Mouse (Mus musculus) liver, adult (tissue): Measurements from ENCODE around the gene Hist1h3d.

Experiments used
- GATA4 ChIP-seq: IDR thresholded peaks from 2 replicates; pipeline ENCODE4 v1.6.1; 2014; ENCODE audit warnings: mild to moderate bottlenecking, low read length; ENCODE audit not compliant: insufficient replicate concordance

Hist1h3d gene

GRCm38 (mm10) chr13:23582219-23583056 lies 6.9 kb downstream of the Hist1h3d start:
- no peak for TF ChIP-seq GATA4

DNA sequence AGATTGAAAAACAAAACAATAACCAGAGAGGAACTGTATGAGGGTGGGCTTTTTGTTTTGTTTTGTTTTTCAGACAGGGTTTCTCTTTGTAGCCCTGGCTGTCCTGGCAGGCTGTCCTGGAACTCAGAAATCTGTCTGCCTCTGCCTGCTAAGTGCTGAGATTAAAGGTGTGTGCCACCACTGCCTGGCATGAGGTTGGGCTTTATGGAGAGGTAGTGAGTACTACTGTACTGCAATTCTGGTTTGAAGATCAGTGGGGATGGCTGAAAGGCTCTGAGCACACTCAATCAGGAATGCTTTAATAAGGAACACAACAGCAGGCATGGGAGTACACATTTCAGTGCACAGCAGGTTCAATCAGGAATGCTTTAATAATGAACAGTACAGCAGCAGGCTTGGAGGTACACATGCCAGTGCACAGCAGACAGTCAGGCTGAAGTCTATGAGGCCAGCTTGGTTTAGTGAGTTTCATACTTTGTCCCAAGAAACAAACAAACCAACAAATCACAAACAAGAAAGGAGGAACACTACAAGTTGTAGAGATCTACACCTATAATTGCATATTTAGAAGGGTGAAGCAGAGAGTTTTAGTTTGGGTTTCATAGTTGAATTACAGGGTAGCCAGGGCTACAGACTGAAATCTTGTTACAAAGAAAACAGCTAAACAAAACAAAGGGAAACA lies 8.0 kb downstream of the Hist1h3d start:
- TF ChIP-seq GATA4 = no peak

DNA sequence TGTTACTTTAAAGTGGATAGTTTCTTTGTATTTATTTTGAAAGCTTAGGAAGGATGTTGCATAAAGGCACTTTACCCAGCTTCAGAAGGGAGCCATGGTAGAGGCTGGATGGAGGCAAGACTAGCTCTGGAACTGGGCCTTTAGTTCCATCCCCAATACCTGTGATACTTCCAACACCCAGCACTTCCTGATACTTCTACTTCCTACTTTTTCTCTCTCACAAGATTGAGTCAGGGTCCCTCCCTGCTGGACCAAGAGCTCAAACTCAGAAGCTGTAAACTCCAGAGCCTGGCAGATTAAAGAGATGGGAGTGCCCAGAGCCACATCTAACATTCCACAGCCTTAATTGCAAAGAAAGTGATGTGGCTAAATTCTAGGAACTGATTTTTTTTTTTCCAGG lies 8.8 kb downstream of the Hist1h3d start:
- no peak for TF ChIP-seq GATA4

- no peak for TF ChIP-seq GATA4
These were observed 9.5 kb downstream of the Hist1h3d start for GRCm38 (mm10) chr13:23585029-23585441.

DNA sequence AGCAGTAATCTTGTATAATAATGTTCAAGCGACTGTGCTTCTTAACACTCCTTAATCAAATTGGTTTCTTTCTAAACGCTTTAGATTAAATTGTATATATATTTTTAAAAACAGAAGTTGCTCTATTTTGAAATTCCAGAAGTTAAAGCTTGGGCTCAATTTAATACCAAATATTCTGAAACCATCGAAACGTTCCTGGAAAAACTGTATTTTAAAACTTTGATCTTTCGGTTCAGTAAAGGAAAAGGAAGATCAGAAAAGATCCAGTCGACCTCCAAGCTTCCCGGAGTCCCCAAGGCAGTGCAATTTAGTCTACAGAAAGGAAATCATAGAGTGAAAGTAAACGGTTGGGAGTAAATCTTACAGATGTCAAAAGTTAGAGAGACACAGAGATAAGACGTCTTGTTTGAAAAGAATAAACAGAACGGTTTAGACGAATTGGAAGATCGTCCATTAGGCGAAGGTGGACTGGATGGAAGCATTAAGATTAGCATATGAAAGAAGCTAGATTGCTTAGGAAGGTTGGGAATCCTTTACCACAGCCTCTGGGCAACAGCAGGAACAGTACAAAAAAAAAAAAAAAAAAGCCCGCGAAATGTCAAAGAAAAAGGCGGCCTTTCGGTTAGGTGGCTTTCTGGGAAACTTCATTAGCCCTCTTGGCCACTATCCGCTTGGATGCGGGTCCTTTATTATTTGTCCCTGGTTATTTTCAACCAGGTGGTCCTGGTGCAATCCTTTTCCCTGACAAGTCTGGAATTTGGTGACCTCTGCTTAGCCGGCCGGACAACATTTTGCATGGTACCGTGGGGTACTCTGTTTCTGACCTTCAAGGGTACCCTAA lies 10.8 kb downstream of the Hist1h3d start:
- TF ChIP-seq GATA4 = no peak

- TF ChIP-seq GATA4 = no peak
These were observed 11.3 kb downstream of the Hist1h3d start for GRCm38 (mm10) chr13:23586940-23587225.

- no peak for TF ChIP-seq GATA4
These were observed 15.6 kb downstream of the Hist1h3d start for GRCm38 (mm10) chr13:23591206-23591605.

GRCm38 (mm10) chr13:23592614-23593013 lies 17.1 kb downstream of the Hist1h3d start:
- TF ChIP-seq GATA4 = no peak

DNA sequence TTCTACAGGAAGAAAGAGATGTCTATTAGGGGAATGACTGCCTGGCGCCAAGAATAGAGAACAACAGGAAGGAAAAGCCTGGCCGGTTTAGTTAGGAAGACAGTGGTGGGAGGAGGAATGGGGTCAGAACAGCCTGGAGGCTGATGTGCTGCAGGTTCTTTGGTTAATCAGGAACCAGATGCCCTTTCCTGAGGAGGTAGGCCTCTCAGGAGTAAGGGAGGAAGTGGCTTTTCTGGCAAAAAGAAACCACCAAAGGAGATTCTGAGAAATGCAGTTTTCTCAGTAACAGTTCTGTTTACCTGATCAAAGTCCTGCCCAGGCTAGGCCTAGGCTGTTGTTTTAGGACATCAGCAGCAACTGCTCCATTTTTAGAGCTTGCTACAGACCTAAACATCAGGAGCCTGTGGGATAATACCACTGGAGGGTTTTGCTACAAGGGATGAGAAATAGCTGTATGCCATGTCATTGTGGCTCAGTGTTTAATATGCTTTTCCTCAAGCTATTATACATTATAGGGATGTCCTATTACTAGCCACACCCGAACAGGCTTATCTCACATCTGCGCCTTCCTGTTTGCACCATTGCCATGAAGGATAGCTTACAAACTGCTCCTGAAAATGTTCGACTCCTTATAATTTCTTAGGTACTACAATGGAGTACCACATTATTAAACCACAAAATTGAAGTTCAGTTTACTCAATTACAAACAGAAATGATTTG lies 17.6 kb downstream of the Hist1h3d start:
- TF ChIP-seq GATA4 = no peak

DNA sequence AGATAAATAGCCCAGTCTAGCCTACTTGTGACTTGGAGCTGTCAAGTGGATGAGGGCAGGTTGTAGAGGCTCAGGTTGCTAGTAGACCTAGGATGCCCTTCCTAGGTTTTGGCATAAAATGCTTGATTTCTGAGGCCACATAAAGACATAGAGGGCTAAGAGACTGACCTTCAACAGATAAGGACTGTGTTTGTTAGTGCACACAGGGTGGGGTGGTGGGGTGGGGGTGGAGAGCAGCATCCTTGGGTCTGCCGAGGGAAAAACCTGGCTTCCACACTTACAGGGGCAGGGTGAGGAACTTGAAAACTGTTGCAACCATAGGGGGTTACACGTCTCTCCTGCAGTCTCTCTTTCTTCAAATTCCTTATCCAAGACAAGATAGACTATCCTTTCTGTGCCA lies 19.6 kb downstream of the Hist1h3d start:
- no peak for TF ChIP-seq GATA4

- TF ChIP-seq GATA4 = no peak
These were observed 20.2 kb downstream of the Hist1h3d start for GRCm38 (mm10) chr13:23595622-23596372.

DNA sequence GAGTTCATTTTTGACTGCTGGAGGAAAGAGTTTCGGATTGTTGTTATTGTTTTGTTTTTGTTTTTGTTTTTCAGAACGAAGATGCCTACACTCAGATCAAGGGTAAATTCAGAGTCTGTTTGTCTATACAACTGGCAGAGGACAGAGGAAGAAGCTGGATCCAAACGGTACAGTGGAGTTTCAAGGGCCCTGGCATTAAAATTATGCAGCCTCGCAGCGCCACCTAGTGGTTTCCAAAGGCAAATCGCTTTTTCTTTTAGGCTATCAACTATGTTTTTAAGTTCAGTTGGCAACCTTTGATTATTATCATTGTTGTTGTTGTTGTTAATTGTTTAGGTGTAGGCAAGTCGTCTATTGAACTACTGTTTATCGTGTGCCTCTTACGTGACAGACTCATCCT lies 22.4 kb downstream of the Hist1h3d start:
- no peak for TF ChIP-seq GATA4

DNA sequence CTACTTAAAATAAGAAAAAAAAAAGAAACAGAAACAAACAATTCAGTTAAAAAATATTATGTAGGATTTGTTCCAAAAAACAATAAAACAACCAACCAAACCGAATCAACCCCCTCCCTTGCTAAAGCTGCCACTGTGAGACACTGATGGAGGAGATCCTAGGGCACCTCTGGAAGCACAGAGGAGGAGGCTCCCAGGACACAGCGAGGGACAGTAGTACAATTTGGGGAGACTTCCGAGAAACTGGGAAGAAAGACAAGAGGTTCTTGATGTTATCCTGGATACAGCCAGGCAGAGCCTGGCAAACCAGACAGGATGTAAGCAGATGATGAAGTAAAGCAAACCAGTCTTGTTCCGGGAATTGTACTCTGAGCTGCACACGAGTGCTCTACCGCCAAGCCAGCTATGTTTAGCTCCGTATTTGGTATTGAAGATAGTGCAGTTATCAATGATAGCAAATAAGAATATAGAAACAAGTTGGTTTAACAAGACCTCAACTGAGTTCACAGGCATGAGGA lies 27.7 kb downstream of the Hist1h3d start:
- TF ChIP-seq GATA4 = no peak

- no peak for TF ChIP-seq GATA4
These were observed 28.9 kb downstream of the Hist1h3d start for GRCm38 (mm10) chr13:23604452-23604851.
